Mouse (Mus musculus): ENCODE results near the gene Prdx2. TPM values are rescaled to one million over a fixed set of nuclear protein-coding genes. Genes with fewer than 3 reads are reported as not detected.

Gene Prdx2
- total RNA-seq, 2 experiments from 2014 or later: 340 to 356 TPM

GRCm38 (mm10) chr8:84987903-84988302 is 18.5 kb downstream of the Prdx2 start:
- DNase-seq (ENCODE audit: low spot score in 2 of 2): no peak
- intact Hi-C loops (cut with DNase I): no loop called here

- intact Hi-C loops (cut with DNase I): no loop called here
- DNase-seq (ENCODE audit: low spot score in 2 of 2): no peak
Observed at GRCm38 (mm10) chr8:84989311-84989731, 19.9 kb downstream of the Prdx2 start.

- peak; percentile 88 to 90 for DNase-seq (ENCODE audit: low spot score in 2 of 2)
- intact Hi-C loops (cut with DNase I): loop anchor here (1.0 kb wide), 1 partner anchor 14 kb away; no protein-coding TSS in a partner anchor
Observed at GRCm38 (mm10) chr8:84989810-84990209, 20.4 kb downstream of the Prdx2 start.

GRCm38 (mm10) chr8:84990349-84990748 is 21.0 kb downstream of the Prdx2 start, which contains the start of gene Hook2:
Hook2 (plus strand) TSS chr8:84990603.
- intact Hi-C loops (cut with DNase I): loop anchor here (1.0 kb wide), 1 partner anchor 14 kb away; no protein-coding TSS in a partner anchor

GRCm38 (mm10) chr8:84990836-84991235 is 21.4 kb downstream of the Prdx2 start:
- DNase-seq (ENCODE audit: low spot score in 2 of 2): no peak
- intact Hi-C loops (cut with DNase I): loop anchor here (1.0 kb wide), 1 partner anchor 15 kb away; no protein-coding TSS in a partner anchor

More at GRCm38 (mm10) chr8:84990349-84990748, 21.0 kb downstream of the Prdx2 start, which contains the start of gene Hook2:
- DNase-seq (ENCODE audit: low spot score in 2 of 2): peak; percentile 97 to 99

- intact Hi-C loops (cut with DNase I): no loop called here
- DNase-seq (ENCODE audit: low spot score in 2 of 2): no peak
Observed at GRCm38 (mm10) chr8:84994375-84994774, 25.0 kb downstream of the Prdx2 start.

- no peak for DNase-seq (ENCODE audit: low spot score in 2 of 2)
- intact Hi-C loops (cut with DNase I): no loop called here
Observed at GRCm38 (mm10) chr8:84995680-84996079, 26.3 kb downstream of the Prdx2 start.

GRCm38 (mm10) chr8:84996978-84997377 is 27.6 kb downstream of the Prdx2 start:
- intact Hi-C loops (cut with DNase I): no loop called here
- no peak for DNase-seq (ENCODE audit: low spot score in 2 of 2)

GRCm38 (mm10) chr8:84997649-84998295 is 28.4 kb downstream of the Prdx2 start:
- DNase-seq (ENCODE audit: low spot score in 2 of 2): peak; percentile 90 to 96
- intact Hi-C loops (cut with DNase I): no loop called here

GRCm38 (mm10) chr8:85007686-85008085 is 38.3 kb downstream of the Prdx2 start:
- intact Hi-C loops (cut with DNase I): no loop called here
- no peak for DNase-seq (ENCODE audit: low spot score in 2 of 2)

- intact Hi-C loops (cut with DNase I): no loop called here
- no peak for DNase-seq (ENCODE audit: low spot score in 2 of 2)
Observed at GRCm38 (mm10) chr8:85011242-85011641, 41.9 kb downstream of the Prdx2 start.

GRCm38 (mm10) chr8:85013230-85013840 is 43.9 kb downstream of the Prdx2 start:
- peak; percentile 81 to 85 for DNase-seq (ENCODE audit: low spot score in 2 of 2)
- intact Hi-C loops (cut with DNase I): no loop called here

GRCm38 (mm10) chr8:85014431-85014830 is 45.0 kb downstream of the Prdx2 start, which contains the start of gene Best2:
Best2 (minus strand) TSS chr8:85014531.
- intact Hi-C loops (cut with DNase I): no loop called here
- DNase-seq (ENCODE audit: low spot score in 2 of 2): no peak

- DNase-seq (ENCODE audit: low spot score in 2 of 2): no peak
- intact Hi-C loops (cut with DNase I): no loop called here
Observed at GRCm38 (mm10) chr8:85016724-85017123, 47.3 kb downstream of the Prdx2 start.

- intact Hi-C loops (cut with DNase I): no loop called here
- DNase-seq (ENCODE audit: low spot score in 2 of 2): no peak
Observed at GRCm38 (mm10) chr8:85017209-85017608, 47.8 kb downstream of the Prdx2 start.

GRCm38 (mm10) chr8:85021514-85022055 is 52.2 kb downstream of the Prdx2 start:
- intact Hi-C loops (cut with DNase I): no loop called here
- no peak for DNase-seq (ENCODE audit: low spot score in 2 of 2)

GRCm38 (mm10) chr8:85023846-85024245 is 54.5 kb downstream of the Prdx2 start:
- intact Hi-C loops (cut with DNase I): loop anchor here (2.0 kb wide), 1 partner anchor 49 kb away; no protein-coding TSS in a partner anchor

More at GRCm38 (mm10) chr8:85023846-85024245, 54.5 kb downstream of the Prdx2 start:
- DNase-seq (ENCODE audit: low spot score in 2 of 2): no peak

Data from left cerebral cortex, postnatal 25 days (tissue).